Mouse (Mus musculus) small intestine, adult 2 months (tissue): ENCODE results near the gene Satb2.

Experiments used
- CTCF ChIP-seq: fragments of 200-500 bp; IDR thresholded peaks from 2 replicates; pipeline ENCODE4 v1.5.1; 2012; ENCODE audit warnings: low read depth, mild to moderate bottlenecking, control low read depth, inconsistent platforms, low read length, moderate library complexity, mixed read lengths; ENCODE audit not compliant: insufficient replicate concordance, insufficient read length; ENCODE audit errors: extremely low read depth
- POLR2A ChIP-seq: fragments of 200-500 bp; IDR thresholded peaks from 2 replicates; pipeline ENCODE4 v1.6.1; 2012; ENCODE audit warnings: low read depth, mild to moderate bottlenecking, control low read depth, inconsistent platforms, low read length, moderate library complexity

DNA sequence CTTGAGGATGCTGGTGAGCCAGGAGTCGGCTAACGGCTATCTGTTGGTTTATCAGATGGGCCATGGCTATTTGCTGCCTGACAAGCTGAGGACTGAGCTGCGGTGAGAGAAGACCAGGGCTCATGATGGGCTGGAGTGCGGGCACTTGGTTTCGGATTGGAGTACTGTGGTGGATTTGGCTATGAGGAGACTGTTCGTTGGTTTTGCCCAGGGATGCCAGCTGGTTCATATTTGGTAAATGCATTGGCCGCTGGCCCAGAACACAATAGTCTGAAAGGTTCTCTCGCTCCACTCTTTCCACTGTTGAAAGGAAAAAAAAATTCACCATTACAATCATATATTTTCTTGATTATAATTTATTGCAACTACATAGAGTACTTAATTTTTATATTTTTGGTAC, 107.0 kb downstream of the Satb2 start:
- TF ChIP-seq CTCF, result no peak
- TF ChIP-seq POLR2A, result no peak
